Mouse (Mus musculus) thymus, postnatal 10 days (tissue): Measurements from ENCODE around the gene Tmem79.
"Not testable (repeated sequence)": the region's sequence is repeated elsewhere in the genome, so short reads cannot be mapped to it uniquely, and the experiment has no call there.

Experiments used
- DNase-seq, 2 experiments: peaks; one replicate each; pipeline ENCODE4 v3.0.0; 2021; ENCODE audit warnings: low spot score in 2 of 2

Gene Tmem79

GRCm38 (mm10) chr3:88285565-88285895 is 50.4 kb downstream of the Tmem79 start:
- not testable (repeated sequence) for DNase-seq

- DNase-seq, result not testable (repeated sequence)
These were observed 51.0 kb downstream of the Tmem79 start for GRCm38 (mm10) chr3:88284815-88285564.

- DNase-seq, result not testable (repeated sequence)
These were observed 54.6 kb downstream of the Tmem79 start for GRCm38 (mm10) chr3:88281141-88281916.

- no peak for DNase-seq
These were observed 55.9 kb downstream of the Tmem79 start for GRCm38 (mm10) chr3:88280035-88280434.
